In genomic region chr3:129220086-129220670, GRCm38 (mm10) we compare ENCODE assay signal across 12 mouse cellular contexts. TPM values are rescaled to one million over a fixed set of nuclear protein-coding genes. Genes with fewer than 3 reads are reported as not detected.
DNase-seq lines count a peak whose midpoint lies in the region; ATAC-seq and TF ChIP-seq lines count a peak whose summit lies in the region.
"Had no signal": no experiment of that assay in that cellular context is flagged by ENCODE, and none has a peak within 500 bp of the region (broad histone marks: within the 10 kb centered on the region; RNA-seq: fewer than 3 reads in every experiment).

No protein-coding gene starts in this region.

- WGBS in hindbrain, embryonic 11.5 days, result 1% methylated on average over 7 of the region's 7 CpGs
- WGBS in hindbrain, postnatal 0 days, result 2% methylated on average over 7 of the region's 7 CpGs
- 2% methylated on average over 7 of the region's 7 CpGs for WGBS in embryonic facial prominence, embryonic 10.5 days

- H3K27me3 ChIP-seq in hindbrain, embryonic 11.5 days (ENCODE audit: control insufficient read depth, insufficient read depth, low read length), result peaks cover 84% of the 10 kb centered on the region
- H3K27me3 ChIP-seq in hindbrain, postnatal 0 days (ENCODE audit: insufficient read depth, low read length), result peaks cover 67% of the 10 kb centered on the region
- H3K27me3 ChIP-seq in embryonic facial prominence, embryonic 10.5 days (replicated peaks; ENCODE audit: low read depth, poor library complexity, severe bottlenecking), result peaks cover 100% of the 10 kb centered on the region

- no peak overlapping the region for H3K4me3 ChIP-seq in hindbrain, embryonic 11.5 days (ENCODE audit: low read depth, low read length)
- H3K4me3 ChIP-seq in hindbrain, postnatal 0 days (ENCODE audit: low read length), result no peak overlapping the region
- H3K4me3 ChIP-seq in embryonic facial prominence, embryonic 10.5 days, result 0 out of 2 replicates have a peak overlapping the region, but pooled peaks have one; percentile 9
- H3K4me3 ChIP-seq: midbrain, embryonic 12.5 days had no signal

- TF ChIP-seq CTCF in hindbrain, postnatal 0 days (IDR thresholded peaks at IDR 0.05; ENCODE audit: low read depth), result no peak

- peak; percentile 52 for DNase-seq in hindbrain, embryonic 11.5 days (ENCODE audit: low spot score)
- no peak for DNase-seq in hindbrain, postnatal 0 days (ENCODE audit: low spot score)
- peak; percentile 47 for DNase-seq in embryo, embryonic 10 days (ENCODE audit: low spot score)
- peak; percentile 46 for DNase-seq in embryonic facial prominence, embryonic 10.5 days (ENCODE audit: low spot score)
- DNase-seq in retina, embryonic 14.5 days (ENCODE audit: low spot score), result peak; percentile 43
- no peak for DNase-seq in spleen, postnatal 36 days (ENCODE audit: low spot score in 2 of 2)
- DNase-seq: cerebellum, adult 9-10 months; lung, adult 2 months; thymus, postnatal 36 days had no signal

- no peak overlapping the region for H3K9ac ChIP-seq in hindbrain, embryonic 11.5 days (ENCODE audit: low read depth, low read length)
- no peak overlapping the region for H3K9ac ChIP-seq in hindbrain, postnatal 0 days (replicated peaks; ENCODE audit: low read length)
- H3K9ac ChIP-seq: midbrain, embryonic 12.5 days had no signal

- no peaks in the 10 kb centered on the region for H3K4me1 ChIP-seq in hindbrain, embryonic 11.5 days (replicated peaks; ENCODE audit: control insufficient read depth, insufficient read depth, low read length)
- H3K4me1 ChIP-seq in hindbrain, postnatal 0 days (ENCODE audit: insufficient read depth, low read length), result no peaks in the 10 kb centered on the region
- peaks cover 44% of the 10 kb centered on the region for H3K4me1 ChIP-seq in embryonic facial prominence, embryonic 10.5 days

- H3K4me2 ChIP-seq in hindbrain, embryonic 11.5 days (replicated peaks; ENCODE audit: low read depth, low read length), result no peak overlapping the region
- no peak overlapping the region for H3K4me2 ChIP-seq in hindbrain, postnatal 0 days (ENCODE audit: low read depth, low read length)
- H3K4me2 ChIP-seq: midbrain, embryonic 12.5 days had no signal

- no peak for ATAC-seq in hindbrain, embryonic 11.5 days (ENCODE audit: low FRiP score)
- ATAC-seq in hindbrain, postnatal 0 days, result no peak
- no peak for ATAC-seq in CD4-positive, CD25-positive, alpha-beta regulatory T cell, adult 4 months

- no peak overlapping the region for H3K27ac ChIP-seq in hindbrain, embryonic 11.5 days (ENCODE audit: low read depth, low read length)
- H3K27ac ChIP-seq in hindbrain, postnatal 0 days, result no peak overlapping the region
- peak overlapping the region; percentile 40; the same call in 1 of the 2 replicates for H3K27ac ChIP-seq in embryonic facial prominence, embryonic 10.5 days (replicated peaks)
- H3K27ac ChIP-seq: midbrain, embryonic 12.5 days had no signal

- H3K36me3 ChIP-seq in hindbrain, embryonic 11.5 days (ENCODE audit: control insufficient read depth, insufficient read depth, low read length), result no peaks in the 10 kb centered on the region
- H3K36me3 ChIP-seq in hindbrain, postnatal 0 days (ENCODE audit: insufficient read depth, low read length), result no peaks in the 10 kb centered on the region
- no peaks in the 10 kb centered on the region for H3K36me3 ChIP-seq in embryonic facial prominence, embryonic 10.5 days (replicated peaks)
- H3K36me3 ChIP-seq: midbrain, embryonic 12.5 days had no signal

- H3K9me3 ChIP-seq in hindbrain, embryonic 11.5 days (ENCODE audit: control insufficient read depth, low read length), result no peaks in the 10 kb centered on the region
- no peaks in the 10 kb centered on the region for H3K9me3 ChIP-seq in hindbrain, postnatal 0 days (ENCODE audit: low read length)
- H3K9me3 ChIP-seq in embryonic facial prominence, embryonic 10.5 days, result no peaks in the 10 kb centered on the region
- H3K9me3 ChIP-seq: midbrain, embryonic 12.5 days had no signal

RNA-seq across cellular contexts. Expression of gene Pitx2, which starts 20.5 kb away (rescaled TPM):
- 2.9 and 4.9 TPM in 2 replicates for polyA plus RNA-seq in hindbrain, embryonic 11.5 days (2014; fragmentation: Nextera tagmentation; extraction: Ambion mirVana)
- 0.61 and 2.4 TPM in 2 replicates for total RNA-seq in hindbrain, postnatal 0 days (2014; rRNA removed)
- polyA plus RNA-seq in hindbrain, postnatal 0 days (2015; fragmentation: Nextera tagmentation; extraction: Ambion mirVana), result 1.0 TPM in 2 replicates
- 41.4 and 43.8 TPM in 2 replicates for polyA plus RNA-seq in embryonic facial prominence, embryonic 10.5 days (2016; fragmentation: Nextera tagmentation; extraction: Ambion mirVana)
- polyA plus RNA-seq in CD4-positive, CD25-positive, alpha-beta regulatory T cell, adult 4 months (2017; shearing (Covaris generic)), result under 1 TPM; 0.42 to 0.55 TPM
- total RNA-seq: layer of hippocampus, postnatal 10 days had no signal

Comparison
In these comparisons a context has a peak if more than half of its experiments do, and no peak if none do; other contexts are left out.
1. DNase-seq: peak in hindbrain, embryonic 11.5 days (single experiment), embryo, embryonic 10 days (single experiment), embryonic facial prominence, embryonic 10.5 days (single experiment) and retina, embryonic 14.5 days (single experiment); none in hindbrain, postnatal 0 days (single experiment) and spleen, postnatal 36 days (0 of 2).